Mouse (Mus musculus) lung, embryonic 14.5 days (tissue): Measurements from ENCODE around the gene Hoxc9. TPM values are rescaled to one million over a fixed set of nuclear protein-coding genes. Genes with fewer than 3 reads are reported as not detected.

Source experiments
- ATAC-seq: fragments of 200-750 bp; cut with Nextera tagmentation; 2 replicates; pipeline ENCODE4 v1.8.0; 2017; ENCODE audit warnings: mild to moderate bottlenecking, moderate TSS enrichment, moderate library complexity; ENCODE audit not compliant: insufficient read depth
- DNase-seq: peaks from one replicate; pipeline ENCODE4 v3.0.0-alpha.2; 2015
- H3K27ac ChIP-seq: fragments of 300-500 bp; sonication (generic); 2 replicates; pipeline ENCODE4 v1.5.1; 2014; ENCODE audit warnings: low read depth, mild to moderate bottlenecking, moderate library complexity
- H3K27me3 ChIP-seq: fragments of 300-500 bp; sonication (generic); 2 replicates; pipeline ENCODE4 v1.6.1; 2014; ENCODE audit warnings: low read length, control low read depth; ENCODE audit not compliant: insufficient read depth
- H3K36me3 ChIP-seq: fragments of 300-500 bp; sonication (generic); 2 replicates; pipeline ENCODE4 v1.6.1; 2014; ENCODE audit warnings: control low read depth; ENCODE audit not compliant: insufficient read depth
- H3K4me1 ChIP-seq: fragments of 300-500 bp; sonication (generic); 2 replicates; pipeline ENCODE4 v1.6.1; 2014; ENCODE audit warnings: antibody characterized with exemption, control low read depth; ENCODE audit not compliant: insufficient read depth
- H3K4me2 ChIP-seq: fragments of 300-500 bp; sonication (generic); 2 replicates; pipeline ENCODE4 v1.6.1; 2014; ENCODE audit warnings: mild to moderate bottlenecking
- H3K4me3 ChIP-seq: fragments of 300-500 bp; sonication (generic); 2 replicates; pipeline ENCODE4 v1.5.1; 2014; ENCODE audit warnings: low read depth, low read length
- H3K9ac ChIP-seq: fragments of 300-500 bp; sonication (generic); 2 replicates; pipeline ENCODE4 v1.6.1; 2014
- H3K9me3 ChIP-seq: fragments of 300-500 bp; sonication (generic); 2 replicates; pipeline ENCODE4 v1.6.1; 2016; ENCODE audit warnings: low read depth, low read length, control low read depth
- CTCF ChIP-seq: IDR thresholded peaks from 2 replicates; pipeline ENCODE4 v1.5.1; 2016; ENCODE audit warnings: antibody characterized with exemption, low read depth
- WGBS: fragments of 180-500 bp; shearing (Covaris S2); extraction: QIAGEN DNeasy Blood & Tissue Kit; methylation state at CpG from one replicate; pipeline ENCODE4 v1.1.7; 2014; 5-methylcytosine and 5-hydroxymethylcytosine counted together
- polyA plus RNA-seq: library from polyadenylated mRNA; unstranded; fragments of >200 nt; fragmentation: Nextera tagmentation; extraction: Ambion mirVana; gene quantifications from 2 replicates; pipeline ENCODE4 v1.2.1, GENCODE M21; 2014

Hoxc9 gene
- polyA plus RNA-seq, 1 experiment from 2014 or later: not detected

- Histone ChIP-seq H3K4me2 (peak overlapping the region; percentile 36), H3K4me1 (no peaks in the 10 kb centered on the region), H3K4me3 (peak overlapping the region; percentile 5; the same call in 1 of the 2 replicates), H3K9ac (0 out of 2 replicates have a peak overlapping the region, but pooled peaks have one; percentile 3), H3K9me3 (no peaks in the 10 kb centered on the region), H3K36me3 (no peaks in the 10 kb centered on the region), H3K27ac (no peak overlapping the region), H3K27me3 (peaks cover 99% of the 10 kb centered on the region)
- WGBS: 2% methylated on average over 27 of the region's 27 CpGs
- ATAC-seq: no peak
- no peak for DNase-seq
- no peak for TF ChIP-seq CTCF
Observed at GRCm38 (mm10) chr15:103009265-103010111, 33.2 kb downstream of the Hoxc9 start.

GRCm38 (mm10) chr15:103010112-103010846, 34.0 kb downstream of the Hoxc9 start:
- Histone ChIP-seq H3K36me3 (no peaks in the 10 kb centered on the region), H3K9ac (0 out of 2 replicates have a peak overlapping the region, but pooled peaks have one; percentile 3), H3K27ac (no peak overlapping the region), H3K9me3 (no peaks in the 10 kb centered on the region), H3K4me2 (peak overlapping the region; percentile 20; the same call in 1 of the 2 replicates), H3K4me1 (no peaks in the 10 kb centered on the region), H3K4me3 (peak overlapping the region; percentile 5; the same call in 1 of the 2 replicates), H3K27me3 (peaks cover 99% of the 10 kb centered on the region)
- no peak for DNase-seq
- no peak for ATAC-seq
- WGBS: 5% methylated on average over 31 of the region's 31 CpGs
- TF ChIP-seq CTCF: no peak

GRCm38 (mm10) chr15:103010847-103011555, 34.8 kb downstream of the Hoxc9 start:
- Histone ChIP-seq H3K27me3 (peaks cover 99% of the 10 kb centered on the region), H3K4me1 (no peaks in the 10 kb centered on the region), H3K9ac (no peak overlapping the region), H3K4me2 (peak overlapping the region; percentile 20; the same call in 1 of the 2 replicates), H3K36me3 (no peaks in the 10 kb centered on the region), H3K27ac (no peak overlapping the region), H3K4me3 (no peak overlapping the region), H3K9me3 (no peaks in the 10 kb centered on the region)
- no peak for DNase-seq
- 7% methylated on average over 28 of the region's 28 CpGs for WGBS
- ATAC-seq: no peak
- TF ChIP-seq CTCF: no peak

- Histone ChIP-seq H3K4me2 (no peak overlapping the region), H3K4me3 (no peak overlapping the region), H3K9ac (no peak overlapping the region), H3K36me3 (no peaks in the 10 kb centered on the region), H3K27me3 (peaks cover 99% of the 10 kb centered on the region), H3K4me1 (no peaks in the 10 kb centered on the region), H3K9me3 (no peaks in the 10 kb centered on the region), H3K27ac (no peak overlapping the region)
- ATAC-seq (no peak), DNase-seq (peak; percentile 35)
- 8% methylated on average over 26 of the region's 26 CpGs for WGBS
- TF ChIP-seq CTCF: no peak
Observed at GRCm38 (mm10) chr15:103011928-103012486, 35.8 kb downstream of the Hoxc9 start.

GRCm38 (mm10) chr15:103013238-103013984, 37.2 kb downstream of the Hoxc9 start:
- Histone ChIP-seq H3K4me2 (peak overlapping the region; percentile 62), H3K9me3 (no peaks in the 10 kb centered on the region), H3K4me1 (no peaks in the 10 kb centered on the region), H3K27me3 (peaks cover 97% of the 10 kb centered on the region), H3K4me3 (peak overlapping the region; percentile 32), H3K9ac (no peak overlapping the region), H3K27ac (no peak overlapping the region), H3K36me3 (no peaks in the 10 kb centered on the region)
- 5% methylated on average over 17 of the region's 17 CpGs for WGBS
- DNase-seq: peak; percentile 76
- TF ChIP-seq CTCF: peak; percentile 80
- no peak; the same call in 1 of the 2 replicates for ATAC-seq
